Mouse (Mus musculus) thymus, postnatal 4 days (tissue): ENCODE data around the gene Gm906.
"Not testable (repeated sequence)": the region's sequence is repeated elsewhere in the genome, so short reads cannot be mapped to it uniquely, and the experiment has no call there.

Experiments
- DNase-seq: peaks from one replicate; pipeline ENCODE4 v3.0.0; 2021

Gm906 gene

DNA sequence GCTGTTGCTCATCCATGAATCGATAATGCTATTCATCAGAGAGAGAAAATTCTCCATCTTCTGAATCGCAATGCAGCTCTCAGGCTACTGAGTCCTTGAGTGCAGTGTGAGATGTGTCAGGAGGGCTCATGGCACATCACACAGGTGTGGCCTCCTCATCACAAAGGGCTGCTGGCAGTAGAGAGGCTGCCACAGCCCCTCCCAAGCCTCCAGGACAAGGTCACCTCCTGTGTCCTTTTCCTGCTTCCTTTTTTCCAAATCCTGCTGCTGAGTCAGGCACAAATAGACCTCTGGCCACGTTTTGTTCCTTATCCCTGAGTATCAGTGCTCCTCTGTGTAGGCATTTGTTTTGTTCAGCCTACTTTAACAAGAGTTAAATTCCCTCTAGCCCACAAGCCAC, at the start of gene Gm906:
Gene Gm906, minus strand, starts transcription at position 101 of the 400 bp plus-strand sequence.
- DNase-seq = not testable (repeated sequence)

DNA sequence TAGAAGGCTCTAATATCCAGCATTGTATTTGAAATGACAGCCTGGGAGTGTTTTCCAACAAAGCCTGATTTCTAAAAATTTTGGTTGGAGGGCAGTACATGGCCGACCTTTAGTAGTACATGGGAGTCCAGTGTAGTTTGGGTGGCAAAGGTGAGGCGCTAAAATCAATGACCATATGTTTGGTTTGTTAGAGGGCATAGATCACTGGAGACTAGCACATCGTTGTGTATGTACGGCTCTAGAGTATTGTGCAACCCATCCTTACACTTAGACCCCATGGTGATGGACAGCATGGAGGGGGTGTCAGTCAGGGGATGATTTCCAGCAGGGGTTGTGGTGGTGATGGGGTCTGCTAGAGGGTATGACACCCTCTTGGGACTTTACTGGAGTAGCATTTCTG, 33.2 kb upstream of the Gm906 start:
- not testable (repeated sequence) for DNase-seq

DNA sequence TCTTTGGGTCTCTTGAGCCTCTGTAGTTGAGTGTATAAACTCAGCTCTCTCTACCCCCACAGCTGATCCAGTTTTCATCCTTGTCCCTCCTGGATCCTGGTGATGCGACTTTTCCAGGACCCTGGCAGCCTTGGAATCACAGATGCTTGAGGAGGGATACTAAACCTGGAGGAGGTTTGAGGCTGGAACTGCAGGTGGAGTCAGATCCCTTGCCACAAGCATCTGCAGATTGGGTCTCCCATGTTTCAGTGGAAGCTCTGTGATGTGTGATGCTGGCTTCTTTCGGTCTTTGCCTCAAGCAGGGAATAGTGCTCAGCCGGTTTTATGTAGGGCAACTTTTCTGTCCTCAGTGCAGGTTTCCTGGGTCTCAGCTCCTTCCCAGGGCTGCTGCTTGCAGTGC, 13.6 kb downstream of the Gm906 start:
- no peak for DNase-seq

- peak; percentile 12 for DNase-seq
These were observed 38.3 kb downstream of the Gm906 start for GRCm38 (mm10) chr13:50211842-50212241.

- DNase-seq = not testable (repeated sequence)
These were observed 39.9 kb downstream of the Gm906 start for GRCm38 (mm10) chr13:50210191-50210590.

DNA sequence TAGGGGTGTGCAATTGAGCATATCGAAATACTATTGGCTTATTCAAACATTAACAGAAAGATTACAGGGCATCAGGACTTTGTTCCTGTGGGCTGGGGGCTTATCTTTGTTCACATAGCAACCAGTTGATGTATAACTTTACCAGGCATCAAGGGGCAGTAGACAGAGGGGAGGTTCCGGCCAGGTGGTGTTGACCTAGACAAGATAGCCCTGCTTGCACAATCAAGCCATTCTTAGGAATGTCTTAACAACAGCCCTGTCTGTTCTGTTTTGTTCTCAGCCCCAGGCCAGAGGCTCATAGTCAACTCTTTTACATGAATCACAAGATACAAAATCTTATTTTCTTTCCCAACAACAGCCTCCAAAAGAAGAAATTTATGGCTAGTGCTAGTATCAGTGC, 40.5 kb downstream of the Gm906 start:
- not testable (repeated sequence) for DNase-seq

- no peak for DNase-seq
These were observed 42.1 kb downstream of the Gm906 start for GRCm38 (mm10) chr13:50207966-50208365.

DNA sequence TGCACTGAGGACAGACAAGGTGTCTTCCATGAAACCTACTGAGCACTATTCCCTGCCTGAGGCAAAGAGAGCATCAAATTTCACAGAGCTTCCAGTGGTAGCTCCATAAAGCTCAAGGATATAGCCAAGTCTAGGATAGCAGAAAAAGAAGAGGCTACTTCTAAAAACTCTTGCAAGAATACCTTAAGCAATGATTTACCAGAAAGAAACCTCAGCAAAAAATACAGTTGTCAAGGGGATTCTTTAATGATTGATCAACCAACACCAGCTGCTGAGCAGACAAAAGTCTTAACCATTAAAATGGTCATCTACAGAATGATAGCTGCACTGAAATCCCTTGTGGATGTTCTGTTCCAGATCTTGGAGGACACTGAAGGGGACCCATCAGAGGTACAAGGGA, 53.3 kb downstream of the Gm906 start:
- DNase-seq = not testable (repeated sequence)
